Comparison of ENCODE assay signal across 8 mouse cellular contexts in genomic region chr8:70315624-70316510, GRCm38 (mm10). TPM values are rescaled to one million over a fixed set of nuclear protein-coding genes. Genes with fewer than 3 reads are reported as not detected.
A peak's percentile ranks its signal among the peaks of the same experiment; 100 is the strongest.
DNase-seq lines count a peak whose midpoint lies in the region; ATAC-seq lines count a peak whose summit lies in the region.

TSS of gene Cers1 (plus strand) at chr8:70315775.

- peak within 1 kb of the TSS; percentile 56 for H3K4me3 ChIP-seq in hindbrain, embryonic 14.5 days (replicated peaks; ENCODE audit: low read length)
- peak within 1 kb of the TSS; percentile 69 for H3K4me3 ChIP-seq in midbrain, embryonic 10.5 days
- H3K4me3 ChIP-seq in stomach, embryonic 14.5 days (ENCODE audit: low read depth, low read length): peak within 1 kb of the TSS; percentile 55

- WGBS in hindbrain, embryonic 14.5 days: under 1% methylated on average over 63 of the region's 66 CpGs
- 3% methylated on average over 66 of the region's 66 CpGs for WGBS in midbrain, embryonic 10.5 days
- 2% methylated on average over 66 of the region's 66 CpGs for WGBS in stomach, embryonic 14.5 days

- peak; percentile 74 to 88 for DNase-seq in adrenal gland, adult (ENCODE audit: inconsistent age in 2 of 2, low spot score in 1 of 2)
- DNase-seq in adrenal gland, adult 8-10 months: no peak
- peak; percentile 82 for DNase-seq in cerebellum, adult 9-11 months
- DNase-seq in frontal cortex, postnatal 25 days (ENCODE audit: low spot score in 2 of 2): peak; percentile 70 to 72
- peak; percentile 81 for DNase-seq in hindbrain, embryonic 14.5 days (ENCODE audit: low spot score)
- peak; percentile 88 to 89 for DNase-seq in left cerebral cortex, postnatal 25 days (ENCODE audit: low spot score in 2 of 2)
- peak; percentile 77 for DNase-seq in midbrain, embryonic 10.5 days (ENCODE audit: low spot score)

- peak; percentile 66 for ATAC-seq in hindbrain, embryonic 14.5 days (ENCODE audit: low FRiP score)
- peak; percentile 67 for ATAC-seq in stomach, embryonic 14.5 days (ENCODE audit: insufficient number of reproducible peaks, insufficient read depth, low FRiP score, low read depth)

- peak within 1 kb of the TSS; percentile 89 for H3K27ac ChIP-seq in hindbrain, embryonic 14.5 days
- peak within 1 kb of the TSS; percentile 85 for H3K27ac ChIP-seq in midbrain, embryonic 10.5 days (replicated peaks)
- peak within 1 kb of the TSS; percentile 69 for H3K27ac ChIP-seq in stomach, embryonic 14.5 days (ENCODE audit: low read length)

- peak within 1 kb of the TSS; percentile 78 for H3K4me2 ChIP-seq in hindbrain, embryonic 14.5 days (replicated peaks)
- H3K4me2 ChIP-seq in stomach, embryonic 14.5 days (replicated peaks; ENCODE audit: low read depth, low read length): peak within 1 kb of the TSS; percentile 74

- H3K9ac ChIP-seq in hindbrain, embryonic 14.5 days: peak within 1 kb of the TSS; percentile 86
- peak within 1 kb of the TSS; percentile 45; the same call in 1 of the 2 replicates for H3K9ac ChIP-seq in stomach, embryonic 14.5 days (replicated peaks; ENCODE audit: low read depth, low read length)

- intact Hi-C loops in left cerebral cortex, postnatal 25 days (cut with DNase I): no loop called here

- peaks cover 51% of the 10 kb centered on the region for H3K36me3 ChIP-seq in hindbrain, embryonic 14.5 days (replicated peaks; ENCODE audit: control insufficient read depth, insufficient read depth)
- H3K36me3 ChIP-seq in midbrain, embryonic 10.5 days: peaks cover 32% of the 10 kb centered on the region
- H3K36me3 ChIP-seq in stomach, embryonic 14.5 days (ENCODE audit: control insufficient read depth, insufficient read depth, low read length): peaks cover 25% of the 10 kb centered on the region

- H3K4me1 ChIP-seq in hindbrain, embryonic 14.5 days (replicated peaks; ENCODE audit: control insufficient read depth, insufficient read depth, low read length): peaks cover 23% of the 10 kb centered on the region
- peaks cover 38% of the 10 kb centered on the region for H3K4me1 ChIP-seq in midbrain, embryonic 10.5 days
- H3K4me1 ChIP-seq in stomach, embryonic 14.5 days (ENCODE audit: control insufficient read depth, insufficient read depth, low read length): peaks cover 13% of the 10 kb centered on the region

- H3K27me3 ChIP-seq in hindbrain, embryonic 14.5 days (ENCODE audit: control insufficient read depth, insufficient read depth, low read length): no peaks in the 10 kb centered on the region
- peaks cover 19% of the 10 kb centered on the region; the same call in 1 of the 2 replicates for H3K27me3 ChIP-seq in midbrain, embryonic 10.5 days (ENCODE audit: low read depth, poor library complexity, severe bottlenecking)
- no peaks in the 10 kb centered on the region for H3K27me3 ChIP-seq in stomach, embryonic 14.5 days (ENCODE audit: control insufficient read depth, insufficient read depth, low read length)

- no peaks in the 10 kb centered on the region for H3K9me3 ChIP-seq in hindbrain, embryonic 14.5 days (ENCODE audit: control insufficient read depth, low read length)
- no peaks in the 10 kb centered on the region for H3K9me3 ChIP-seq in midbrain, embryonic 10.5 days (replicated peaks)
- H3K9me3 ChIP-seq in stomach, embryonic 14.5 days (ENCODE audit: control insufficient read depth, low read depth, low read length): no peaks in the 10 kb centered on the region

RNA-seq across cellular contexts. Expression of gene Cers1, which starts in this region (rescaled TPM):
- 1 to 10 TPM; 2.8 to 5.3 (median 4.1) TPM for total RNA-seq in adrenal gland, adult 8-10 months (2022)
- polyA plus RNA-seq in hindbrain, embryonic 14.5 days (2014; fragmentation: Nextera tagmentation; extraction: Ambion mirVana): 42.9 TPM in 2 replicates
- 100 to 1,000 TPM; 105 to 111 TPM for total RNA-seq in left cerebral cortex, postnatal 25 days (2021)
- polyA plus RNA-seq in midbrain, embryonic 10.5 days (2016; fragmentation: Nextera tagmentation; extraction: Ambion mirVana): 4.6 and 5.3 TPM in 2 replicates
- 5.4 and 5.7 TPM in 2 replicates for polyA plus RNA-seq in stomach, embryonic 14.5 days (2014; fragmentation: Nextera tagmentation; extraction: Ambion mirVana)

Comparison
In these comparisons a context has a peak if more than half of its experiments do, and no peak if none do; other contexts are left out.
1. RNA of gene Cers1 (total RNA-seq): 105 to 111 TPM in left cerebral cortex, postnatal 25 days; 2.8 to 5.3 TPM in adrenal gland, adult 8-10 months; every median in the first group is over 10 times any median in the second.
2. Peak in every context shown above with its lines, with median percentiles within 50 percentile points of each other: H3K27ac ChIP-seq and H3K4me3 ChIP-seq.